Mouse (Mus musculus): Measurements from ENCODE around the gene C2cd6.
A peak's percentile ranks its signal among the peaks of the same experiment; 100 is the strongest.

C2cd6 gene

GRCm38 (mm10) chr1:59094705-59095104 lies at the start of gene C2cd6:
Gene C2cd6 (minus strand): TSS chr1:59094900.
- DNase-seq (ENCODE audit: low spot score in 2 of 2): no peak

GRCm38 (mm10) chr1:59142809-59143208 lies 48.1 kb upstream of the C2cd6 start:
- peak; percentile 39 to 68 for DNase-seq (ENCODE audit: low spot score in 2 of 2)

- DNase-seq (ENCODE audit: low spot score in 2 of 2): no peak
Measured at GRCm38 (mm10) chr1:59134419-59134818, 39.7 kb upstream of the C2cd6 start.

- no peak for DNase-seq (ENCODE audit: low spot score in 2 of 2)
Measured at GRCm38 (mm10) chr1:59128879-59129278, 34.2 kb upstream of the C2cd6 start.

- DNase-seq (ENCODE audit: low spot score in 2 of 2): no peak
Measured at GRCm38 (mm10) chr1:59125558-59125957, 30.9 kb upstream of the C2cd6 start.

GRCm38 (mm10) chr1:59119720-59120457 lies 25.2 kb upstream of the C2cd6 start, which contains the start of gene Tmem237:
Gene Tmem237 (minus strand): TSS chr1:59120408.
- DNase-seq (ENCODE audit: low spot score in 2 of 2): peak; percentile 72 to 81

- DNase-seq (ENCODE audit: low spot score in 2 of 2): no peak
Measured at GRCm38 (mm10) chr1:59110524-59110923, 15.8 kb upstream of the C2cd6 start.

- no peak for DNase-seq (ENCODE audit: low spot score in 2 of 2)
Measured at GRCm38 (mm10) chr1:59102071-59102470, 7.4 kb upstream of the C2cd6 start.

GRCm38 (mm10) chr1:59101020-59101419 lies 6.3 kb upstream of the C2cd6 start:
- DNase-seq (ENCODE audit: low spot score in 2 of 2): no peak

- no peak for DNase-seq (ENCODE audit: low spot score in 2 of 2)
Measured at GRCm38 (mm10) chr1:59070867-59071266, 23.8 kb downstream of the C2cd6 start.

- DNase-seq (ENCODE audit: low spot score in 2 of 2): no peak
Measured at GRCm38 (mm10) chr1:59067976-59068375, 26.7 kb downstream of the C2cd6 start.

- DNase-seq (ENCODE audit: low spot score in 2 of 2): no peak
Measured at GRCm38 (mm10) chr1:59063697-59064096, 31.0 kb downstream of the C2cd6 start.

GRCm38 (mm10) chr1:59056955-59057354 lies 37.7 kb downstream of the C2cd6 start:
- DNase-seq (ENCODE audit: low spot score in 2 of 2): no peak

- DNase-seq (ENCODE audit: low spot score in 2 of 2): no peak
Measured at GRCm38 (mm10) chr1:59051306-59051705, 43.4 kb downstream of the C2cd6 start.

GRCm38 (mm10) chr1:59037723-59038122 lies 57.0 kb downstream of the C2cd6 start:
- DNase-seq (ENCODE audit: low spot score in 2 of 2): no peak

GRCm38 (mm10) chr1:59021556-59021955 lies 73.1 kb downstream of the C2cd6 start:
- DNase-seq (ENCODE audit: low spot score in 2 of 2): no peak

- DNase-seq (ENCODE audit: low spot score in 2 of 2): peak in 1 of 2 experiments; percentile 9
Measured at GRCm38 (mm10) chr1:59009250-59009649, 85.5 kb downstream of the C2cd6 start.
